Mouse (Mus musculus) kidney, adult 11 months (tissue): Measurements from ENCODE around the gene Lexm.

ENCODE experiments used
- DNase-seq: peaks from one replicate; pipeline ENCODE4 v3.0.0; 2022

Gene Lexm

GRCm38 (mm10) chr4:106624271-106624670 is 7.2 kb upstream of the Lexm start:
- no peak for DNase-seq

GRCm38 (mm10) chr4:106622712-106623111 is 5.7 kb upstream of the Lexm start:
- no peak for DNase-seq

GRCm38 (mm10) chr4:106622030-106622493 is 5.0 kb upstream of the Lexm start, which contains the start of gene Ttc22:
Gene Ttc22, plus strand, starts transcription at chr4:106622432.
- peak; percentile 88 for DNase-seq

- DNase-seq, result peak; percentile 42
Measured at GRCm38 (mm10) chr4:106621428-106621827, 4.4 kb upstream of the Lexm start.

GRCm38 (mm10) chr4:106618898-106619297 is 1.9 kb upstream of the Lexm start:
- no peak for DNase-seq

GRCm38 (mm10) chr4:106615637-106616036 is 1.4 kb downstream of the Lexm start:
- DNase-seq, result no peak

GRCm38 (mm10) chr4:106614881-106615280 is 2.2 kb downstream of the Lexm start:
- DNase-seq, result no peak

- peak; percentile 61 for DNase-seq
Measured at GRCm38 (mm10) chr4:106614180-106614797, 2.8 kb downstream of the Lexm start.

- no peak for DNase-seq
Measured at GRCm38 (mm10) chr4:106613560-106613959, 3.5 kb downstream of the Lexm start.

GRCm38 (mm10) chr4:106613105-106613504 is 3.9 kb downstream of the Lexm start:
- no peak for DNase-seq

- DNase-seq, result peak; percentile 34
Measured at GRCm38 (mm10) chr4:106607905-106608304, 9.1 kb downstream of the Lexm start.

GRCm38 (mm10) chr4:106606639-106607554 is 10.1 kb downstream of the Lexm start:
- DNase-seq, result no peak

- peak; percentile 70 for DNase-seq
Measured at GRCm38 (mm10) chr4:106600770-106601169, 16.3 kb downstream of the Lexm start.

- DNase-seq, result no peak
Measured at GRCm38 (mm10) chr4:106599415-106599814, 17.6 kb downstream of the Lexm start.

- no peak for DNase-seq
Measured at GRCm38 (mm10) chr4:106597741-106598140, 19.3 kb downstream of the Lexm start.

- no peak for DNase-seq
Measured at GRCm38 (mm10) chr4:106597055-106597454, 20.0 kb downstream of the Lexm start.

GRCm38 (mm10) chr4:106596200-106596599 is 20.8 kb downstream of the Lexm start:
- no peak for DNase-seq

- DNase-seq, result no peak
Measured at GRCm38 (mm10) chr4:106593636-106594035, 23.4 kb downstream of the Lexm start.

- no peak for DNase-seq
Measured at GRCm38 (mm10) chr4:106590871-106591270, 26.2 kb downstream of the Lexm start.

- DNase-seq, result peak; percentile 35
Measured at GRCm38 (mm10) chr4:106590142-106590541, 26.9 kb downstream of the Lexm start.

- DNase-seq, result peak; percentile 90
Measured at GRCm38 (mm10) chr4:106587075-106587474, 30.0 kb downstream of the Lexm start.

GRCm38 (mm10) chr4:106584665-106585064 is 32.4 kb downstream of the Lexm start:
- no peak for DNase-seq

- DNase-seq, result peak; percentile 88
Measured at GRCm38 (mm10) chr4:106582428-106583153, 34.5 kb downstream of the Lexm start.
